Mouse (Mus musculus) erythroblast, adult 5-6 weeks (primary cell): ENCODE results near the gene Phf21b. TPM values are rescaled to one million over a fixed set of nuclear protein-coding genes. Genes with fewer than 3 reads are reported as not detected.

Source experiments
- ATAC-seq: replicated peaks from 2 replicates; pipeline ENCODE4 v1.8.0; 2016; ENCODE audit warnings: moderate number of reproducible peaks, mild to moderate bottlenecking, moderate TSS enrichment, inconsistent platforms; ENCODE audit not compliant: poor library complexity, low FRiP score, severe bottlenecking
- total RNA-seq, 2 experiments: library from RNA; stranded (forward) in 1 of 2; stranded (reverse) in 1 of 2; fragments of 150-400 nt in 1 of 2; fragments of 200-764, 138-1000 nt in 1 of 2; gene quantifications; 2 replicates each; pipeline versions ENCODE4 v1.2.3 to v1.2.4; 2015 to 2017; ENCODE audit warnings: low replicate concordance in 2 of 2

The Phf21b gene
- total RNA-seq, 2 experiments from 2014 or later = not detected

DNA sequence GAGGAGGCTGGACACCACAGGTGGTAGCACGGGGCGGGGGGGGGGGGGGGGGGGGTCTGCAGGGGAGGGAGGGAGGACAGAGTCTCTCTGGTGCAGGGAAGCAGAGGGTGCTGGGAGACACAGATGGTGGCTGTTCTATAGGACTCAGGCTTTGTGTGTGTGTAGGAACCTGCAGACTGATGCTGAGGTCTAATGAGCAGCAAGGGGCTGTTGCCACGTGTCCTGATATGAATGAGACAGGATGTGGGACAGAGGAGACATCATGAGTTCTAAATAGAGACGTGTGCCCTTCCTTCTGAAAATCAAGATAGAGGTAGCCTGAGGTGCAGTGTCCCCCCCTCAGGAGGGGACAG lies 118.9 kb downstream of the Phf21b start:
- no peak for ATAC-seq

DNA sequence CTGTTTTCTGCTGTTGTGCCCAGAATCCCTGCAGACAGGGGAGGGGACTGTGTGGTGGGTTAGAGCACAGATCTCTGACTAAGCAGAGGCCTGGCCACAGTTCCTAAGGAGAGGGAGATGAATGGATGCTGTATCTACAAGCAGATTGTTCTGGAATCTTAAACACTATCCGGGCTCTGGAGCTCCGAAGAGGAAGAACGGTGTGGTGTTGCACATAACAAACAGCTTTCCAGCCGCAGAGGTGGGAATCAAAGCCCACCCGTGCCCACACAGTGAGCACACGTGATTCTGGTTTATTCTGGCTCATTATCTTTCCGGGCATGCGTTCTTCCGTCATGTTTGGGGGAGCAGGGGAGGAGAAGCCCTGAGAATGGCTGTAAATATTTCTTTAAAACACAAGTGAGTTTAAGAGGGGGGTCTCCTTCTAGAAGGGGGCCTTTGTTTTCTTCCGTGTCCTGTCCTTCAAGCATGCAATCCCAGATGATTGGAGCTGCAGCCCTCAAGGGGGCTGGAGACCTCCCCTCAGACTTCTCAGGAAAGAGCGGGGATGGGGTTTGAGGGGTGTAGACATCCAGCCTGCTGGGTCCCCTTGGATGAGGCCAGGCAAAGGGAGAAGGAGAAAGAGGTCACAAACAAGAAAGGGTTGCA lies 119.4 kb downstream of the Phf21b start:
- no peak for ATAC-seq

Other genes starting within 250 kb of the Phf21b start
- gene Prr5, start 186.4 kb downstream of the Phf21b start, total RNA-seq (2015; ENCODE audit: low replicate concordance) = 0.84 TPM in 1 of 2 replicates, not detected in the other
- 0.09 TPM in 1 of 2 replicates, not detected in the other for gene Prr5, start 186.4 kb downstream of the Phf21b start, total RNA-seq (2017; ENCODE audit: low replicate concordance)
- not detected in 2 replicates for gene Arhgap8, start 136.0 kb downstream of the Phf21b start, total RNA-seq (2015; ENCODE audit: low replicate concordance)
- not detected in 2 replicates for gene Arhgap8, start 136.0 kb downstream of the Phf21b start, total RNA-seq (2017; ENCODE audit: low replicate concordance)
- 0.58 TPM in 1 of 2 replicates, not detected in the other for gene Gm29666, start 64.0 kb upstream of the Phf21b start, total RNA-seq (2015; ENCODE audit: low replicate concordance)
- gene Gm29666, start 64.0 kb upstream of the Phf21b start, total RNA-seq (2017; ENCODE audit: low replicate concordance) = under 0.01 and 0.42 TPM in 2 replicates
- gene Nup50, start 67.4 kb upstream of the Phf21b start, total RNA-seq (2015; ENCODE audit: low replicate concordance) = 16.1 and 23.0 TPM in 2 replicates
- 35.7 and 38.2 TPM in 2 replicates for gene Nup50, start 67.4 kb upstream of the Phf21b start, total RNA-seq (2017; ENCODE audit: low replicate concordance)
- 5.6 and 6.0 TPM in 2 replicates for gene 5031439G07Rik, start 132.5 kb upstream of the Phf21b start, total RNA-seq (2015; ENCODE audit: low replicate concordance)
- gene 5031439G07Rik, start 132.5 kb upstream of the Phf21b start, total RNA-seq (2017; ENCODE audit: low replicate concordance) = 5.4 and 5.7 TPM in 2 replicates
- not detected in 2 replicates for gene Upk3a, start 161.1 kb upstream of the Phf21b start, total RNA-seq (2015; ENCODE audit: low replicate concordance)
- gene Upk3a, start 161.1 kb upstream of the Phf21b start, total RNA-seq (2017; ENCODE audit: low replicate concordance) = not detected in 2 replicates
- gene Fam118a, start 172.9 kb upstream of the Phf21b start, total RNA-seq (2015; ENCODE audit: low replicate concordance) = 0.84 TPM in 1 of 2 replicates, not detected in the other
- 1.3 and 5.0 TPM in 2 replicates for gene Fam118a, start 172.9 kb upstream of the Phf21b start, total RNA-seq (2017; ENCODE audit: low replicate concordance)